Comparison of ENCODE assay signal across 11 mouse cellular contexts in the genomic region with DNA sequence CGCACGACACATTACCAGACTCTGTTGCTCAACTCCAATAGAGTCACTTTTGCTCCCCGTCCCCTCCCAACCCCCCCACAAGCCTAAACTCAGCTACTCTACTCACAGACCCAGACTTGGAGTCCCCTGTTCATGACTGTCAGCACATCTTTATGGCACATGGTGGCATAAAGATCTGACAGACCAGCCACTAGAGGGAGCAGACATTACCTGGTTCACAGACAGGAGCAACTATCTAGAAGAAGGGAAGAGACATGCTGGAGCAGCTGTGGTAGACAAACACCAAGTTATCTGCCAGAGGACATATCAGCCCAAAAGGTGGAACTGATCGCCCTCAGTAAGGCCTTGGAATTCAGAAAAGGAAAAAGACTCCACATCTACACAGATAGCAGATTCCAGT. TPM values are rescaled to one million over a fixed set of nuclear protein-coding genes. Genes with fewer than 3 reads are reported as not detected.
DNase-seq lines count a peak whose midpoint lies in the region; ATAC-seq and TF ChIP-seq lines count a peak whose summit lies in the region.
"Had no signal": no experiment of that assay in that cellular context is flagged by ENCODE, and none has a peak within 500 bp of the region (broad histone marks: within the 10 kb centered on the region; RNA-seq: fewer than 3 reads in every experiment).

No protein-coding gene starts in this region.

- H3K4me2 ChIP-seq in kidney, postnatal 0 days (ENCODE audit: low read length), result no peak overlapping the region
- H3K4me2 ChIP-seq in kidney, embryonic 16.5 days (replicated peaks; ENCODE audit: low read depth, low read length), result no peak overlapping the region
- no peak overlapping the region for H3K4me2 ChIP-seq in CH12.LX (ENCODE audit: insufficient read depth, low read depth, poor library complexity, severe bottlenecking)
- no peak overlapping the region for H3K4me2 ChIP-seq in embryonic facial prominence, embryonic 14.5 days (ENCODE audit: low read depth, low read length)
- H3K4me2 ChIP-seq: heart, embryonic 13.5 days; limb, embryonic 15.5 days had no signal

- 74% methylated on average over 4 of the region's 4 CpGs for WGBS in kidney, postnatal 0 days
- WGBS in kidney, embryonic 16.5 days, result 74% methylated on average over 4 of the region's 4 CpGs
- 69% methylated on average over 4 of the region's 4 CpGs for WGBS in embryonic facial prominence, embryonic 14.5 days

- no peak overlapping the region for H3K4me3 ChIP-seq in kidney, postnatal 0 days (replicated peaks; ENCODE audit: low read depth, low read length)
- no peak overlapping the region for H3K4me3 ChIP-seq in kidney, embryonic 16.5 days (ENCODE audit: low read length)
- no peak overlapping the region for H3K4me3 ChIP-seq in CH12.LX (replicated peaks in 1 of 3; ENCODE audit: low read depth in 2 of 3, low read length in 2 of 3, poor library complexity in 1 of 3)
- H3K4me3 ChIP-seq in embryonic facial prominence, embryonic 14.5 days (ENCODE audit: low read depth, low read length), result no peak overlapping the region
- H3K4me3 ChIP-seq: heart, embryonic 13.5 days; limb, embryonic 15.5 days had no signal

- no peak overlapping the region for H3K9ac ChIP-seq in kidney, postnatal 0 days (ENCODE audit: low read depth, low read length)
- H3K9ac ChIP-seq in kidney, embryonic 16.5 days (replicated peaks; ENCODE audit: low read length), result no peak overlapping the region
- no peak overlapping the region for H3K9ac ChIP-seq in CH12.LX (ENCODE audit: insufficient read depth, low read depth)
- no peak overlapping the region for H3K9ac ChIP-seq in embryonic facial prominence, embryonic 14.5 days (ENCODE audit: low read depth, low read length)
- H3K9ac ChIP-seq: heart, embryonic 13.5 days; limb, embryonic 15.5 days had no signal

- TF ChIP-seq EP300 in CH12.LX (IDR thresholded peaks at IDR 0.05; ENCODE audit: low read length), result no peak

- H3K79me2 ChIP-seq in CH12.LX (replicated peaks; ENCODE audit: control insufficient read depth, extremely low read depth, insufficient read depth, poor library complexity, severe bottlenecking), result no peaks in the 10 kb centered on the region

- no peak for TF ChIP-seq POLR2A in CH12.LX (IDR thresholded peaks at IDR 0.05; ENCODE audit: low read depth, low read length)

- H3K27me3 ChIP-seq in kidney, postnatal 0 days (ENCODE audit: insufficient read depth, low read length), result no peaks in the 10 kb centered on the region
- no peaks in the 10 kb centered on the region for H3K27me3 ChIP-seq in kidney, embryonic 16.5 days (ENCODE audit: insufficient read depth, low read length)
- peaks cover 15% of the 10 kb centered on the region for H3K27me3 ChIP-seq in CH12.LX (replicated peaks)
- H3K27me3 ChIP-seq in embryonic facial prominence, embryonic 14.5 days (replicated peaks; ENCODE audit: control insufficient read depth, insufficient read depth, low read length), result no peaks in the 10 kb centered on the region
- H3K27me3 ChIP-seq: heart, embryonic 13.5 days; limb, embryonic 15.5 days had no signal

- no peaks in the 10 kb centered on the region; the same call in 1 of the 2 replicates for H3K4me1 ChIP-seq in kidney, postnatal 0 days (replicated peaks; ENCODE audit: insufficient read depth, low read length)
- 0 out of 2 replicates have a peak, but pooled peaks cover under 1% of the 10 kb centered on the region for H3K4me1 ChIP-seq in kidney, embryonic 16.5 days (ENCODE audit: insufficient read depth, low read length)
- no peaks in the 10 kb centered on the region for H3K4me1 ChIP-seq in CH12.LX (ENCODE audit: control insufficient read depth in 1 of 2, insufficient read depth in 2 of 2)
- H3K4me1 ChIP-seq in embryonic facial prominence, embryonic 14.5 days (ENCODE audit: control insufficient read depth, insufficient read depth, low read length), result no peaks in the 10 kb centered on the region
- H3K4me1 ChIP-seq: heart, embryonic 13.5 days; limb, embryonic 15.5 days had no signal

- H3K27ac ChIP-seq in kidney, postnatal 0 days, result no peak overlapping the region
- no peak overlapping the region for H3K27ac ChIP-seq in kidney, embryonic 16.5 days (ENCODE audit: low read length)
- H3K27ac ChIP-seq in CH12.LX (ENCODE audit: insufficient read depth, low read depth), result no peak overlapping the region
- no peak overlapping the region for H3K27ac ChIP-seq in embryonic facial prominence, embryonic 14.5 days (replicated peaks; ENCODE audit: low read depth, low read length)
- H3K27ac ChIP-seq: heart, embryonic 13.5 days; limb, embryonic 15.5 days had no signal

- no peaks in the 10 kb centered on the region for H3K36me3 ChIP-seq in kidney, postnatal 0 days (ENCODE audit: insufficient read depth, low read length)
- no peaks in the 10 kb centered on the region for H3K36me3 ChIP-seq in kidney, embryonic 16.5 days (ENCODE audit: insufficient read depth, low read length)
- no peaks in the 10 kb centered on the region for H3K36me3 ChIP-seq in CH12.LX (replicated peaks in 1 of 2; ENCODE audit: control insufficient read depth in 1 of 2, insufficient read depth in 1 of 2, low read length in 1 of 2)
- H3K36me3 ChIP-seq in embryonic facial prominence, embryonic 14.5 days (ENCODE audit: control insufficient read depth, insufficient read depth, low read length), result no peaks in the 10 kb centered on the region
- H3K36me3 ChIP-seq: heart, embryonic 13.5 days; limb, embryonic 15.5 days had no signal

- peak; percentile 37 for TF ChIP-seq RAD21 in CH12.LX (IDR thresholded peaks at IDR 0.05; ENCODE audit: low read depth, low read length)

- no peak for ATAC-seq in kidney, postnatal 0 days (replicated peaks; ENCODE audit: low FRiP score, low read depth)
- ATAC-seq in kidney, embryonic 16.5 days (ENCODE audit: low FRiP score, low TSS enrichment), result no peak
- ATAC-seq in embryonic facial prominence, embryonic 14.5 days (ENCODE audit: low read depth), result no peak

- in situ Hi-C loops in CH12.LX (cut with MboI; ENCODE audit: low pct_ligation_motif_present, low pct_unique_long_range_greater_than_20kb, low sequenced_read_pairs), result no loop called here

- peak; percentile 35 for DNase-seq in kidney, postnatal 0 days (ENCODE audit: low spot score)
- DNase-seq in 416B (ENCODE audit: low read depth) (peak; percentile 44), CH12.LX (ENCODE audit: extremely low read depth) (peak; percentile 39)
- peak; percentile 31 for DNase-seq in embryonic facial prominence, embryonic 14.5 days (ENCODE audit: low spot score)
- no peak for DNase-seq in spleen, postnatal 4 days (ENCODE audit: low spot score in 2 of 2)
- no peak for DNase-seq in Muller cell, postnatal 12 days (ENCODE audit: inconsistent ontology term)
- DNase-seq: cerebellum, postnatal 36 days had no signal

- dilution Hi-C loops in CH12.LX (cut with MboI; ENCODE audit: extremely low pct_ligation_motif_present, extremely low pct_unique_long_range_greater_than_20kb, low sequenced_read_pairs), result no loop called here

- H3K9me3 ChIP-seq in kidney, postnatal 0 days (replicated peaks; ENCODE audit: low read length), result no peaks in the 10 kb centered on the region
- H3K9me3 ChIP-seq in kidney, embryonic 16.5 days (ENCODE audit: low read length), result peaks cover 9% of the 10 kb centered on the region
- peaks cover 4% of the 10 kb centered on the region for H3K9me3 ChIP-seq in CH12.LX (replicated peaks; ENCODE audit: low read length)
- peaks cover 13% of the 10 kb centered on the region; the same call in 1 of the 2 replicates for H3K9me3 ChIP-seq in embryonic facial prominence, embryonic 14.5 days (ENCODE audit: control insufficient read depth, low read length)
- H3K9me3 ChIP-seq: limb, embryonic 15.5 days had no signal

- TF ChIP-seq CTCF in kidney, postnatal 0 days (IDR thresholded peaks at IDR 0.05; ENCODE audit: low read depth), result peak; percentile 62
- peak; percentile 30 to 74; a peak in 3 of 4 replicates for TF ChIP-seq CTCF in CH12.LX (conservative IDR thresholded peaks at IDR 0.05 in 1 of 2, IDR thresholded peaks at IDR 0.05 in 1 of 2; ENCODE audit: low read depth in 2 of 2, low read length in 2 of 2)

TF ChIP-seq in CH12.LX, 34 proteins besides CTCF, POLR2A, EP300 and RAD21 (continues in another document):
- TF ChIP-seq ZKSCAN1 (IDR thresholded peaks at IDR 0.05; ENCODE audit: borderline replicate concordance, low read depth, low read length) (no peak), SMC3 (IDR thresholded peaks at IDR 0.05; ENCODE audit: low read depth, low read length) (peak; percentile 61), MAX (IDR thresholded peaks at IDR 0.05; ENCODE audit: low read length) (peak; percentile 26; the same call in 1 of the 2 replicates), IRF4 (IDR thresholded peaks at IDR 0.05; ENCODE audit: low read depth, low read length) (no peak)

RNA-seq across cellular contexts. Expression of a gene that starts 6.2 kb away (rescaled TPM):
- 2.1 and 2.3 TPM in 2 replicates for polyA plus RNA-seq in kidney, postnatal 0 days (2015; fragmentation: Nextera tagmentation; extraction: Ambion mirVana)
- 1.1 and 1.3 TPM in 2 replicates for polyA plus RNA-seq in kidney, embryonic 16.5 days (2015; fragmentation: Nextera tagmentation; extraction: Ambion mirVana)
- total RNA-seq in CH12.LX (2012; rRNA removed) (not detected in 2 replicates), CH12.LX (2014; rRNA removed) (not detected in 2 replicates)
- polyA plus RNA-seq in CH12.LX (2012; ENCODE audit: insufficient read length, low read depth), result not detected in 2 replicates
- polyA plus RNA-seq in embryonic facial prominence, embryonic 14.5 days (2014; fragmentation: Nextera tagmentation; extraction: Ambion mirVana), result not detected in 2 replicates
- polyA plus RNA-seq: heart, embryonic 13.5 days; limb, embryonic 15.5 days; neural tube, embryonic 11.5 days had no signal

RNA-seq across cellular contexts. Expression of a gene that starts 16.1 kb away (rescaled TPM):
- polyA plus RNA-seq in kidney, postnatal 0 days (2015; fragmentation: Nextera tagmentation; extraction: Ambion mirVana), result 0.13 and 0.21 TPM in 2 replicates
- polyA plus RNA-seq in kidney, embryonic 16.5 days (2015; fragmentation: Nextera tagmentation; extraction: Ambion mirVana), result not detected in 2 replicates
- not detected in 2 replicates for total RNA-seq in CH12.LX (2012; rRNA removed)
- not detected in 2 replicates for total RNA-seq in CH12.LX (2014; rRNA removed)
- polyA plus RNA-seq in CH12.LX (2012; ENCODE audit: insufficient read length, low read depth), result not detected in 2 replicates
- not detected in 2 replicates for polyA plus RNA-seq in embryonic facial prominence, embryonic 14.5 days (2014; fragmentation: Nextera tagmentation; extraction: Ambion mirVana)
- polyA plus RNA-seq: heart, embryonic 13.5 days; limb, embryonic 15.5 days; neural tube, embryonic 11.5 days had no signal

RNA-seq across cellular contexts. Expression of a gene that starts 22.8 kb away (rescaled TPM):
- polyA plus RNA-seq in kidney, postnatal 0 days (2015; fragmentation: Nextera tagmentation; extraction: Ambion mirVana), result 11.4 and 12.6 TPM in 2 replicates
- polyA plus RNA-seq in kidney, embryonic 16.5 days (2015; fragmentation: Nextera tagmentation; extraction: Ambion mirVana), result 6.8 TPM in 2 replicates
- total RNA-seq in CH12.LX (2012; rRNA removed), result not detected in 2 replicates
- not detected in 2 replicates for total RNA-seq in CH12.LX (2014; rRNA removed)
- polyA plus RNA-seq in CH12.LX (2012; ENCODE audit: insufficient read length, low read depth), result not detected in 2 replicates
- polyA plus RNA-seq in embryonic facial prominence, embryonic 14.5 days (2014; fragmentation: Nextera tagmentation; extraction: Ambion mirVana), result not detected in 2 replicates
- polyA plus RNA-seq: heart, embryonic 13.5 days; limb, embryonic 15.5 days; neural tube, embryonic 11.5 days had no signal

RNA-seq across cellular contexts. Expression of a gene that starts 25.8 kb away (rescaled TPM):
- polyA plus RNA-seq in kidney, postnatal 0 days (2015; fragmentation: Nextera tagmentation; extraction: Ambion mirVana), result not detected in 2 replicates
- not detected in 2 replicates for polyA plus RNA-seq in kidney, embryonic 16.5 days (2015; fragmentation: Nextera tagmentation; extraction: Ambion mirVana)
- total RNA-seq in CH12.LX (2012; rRNA removed), result not detected in 2 replicates
- not detected in 2 replicates for total RNA-seq in CH12.LX (2014; rRNA removed)
- not detected in 2 replicates for polyA plus RNA-seq in CH12.LX (2012; ENCODE audit: insufficient read length, low read depth)
- 0.77 and 1.1 TPM in 2 replicates for polyA plus RNA-seq in embryonic facial prominence, embryonic 14.5 days (2014; fragmentation: Nextera tagmentation; extraction: Ambion mirVana)
- polyA plus RNA-seq: heart, embryonic 13.5 days; neural tube, embryonic 11.5 days had no signal

Comparison
In these comparisons a context has a peak if more than half of its experiments do, and no peak if none do; other contexts are left out.
1. DNase-seq: peak in kidney, postnatal 0 days (single experiment), 416B (single experiment), CH12.LX (single experiment) and embryonic facial prominence, embryonic 14.5 days (single experiment); none in spleen, postnatal 4 days (0 of 2) and Muller cell, postnatal 12 days (single experiment).